Mouse (Mus musculus) cortical plate, adult 2 months (tissue): ENCODE measurements around the gene Tmem63b.

Source experiments
- CTCF ChIP-seq: fragments of 200-500 bp; IDR thresholded peaks from 2 replicates; pipeline ENCODE4 v1.5.1; 2011; ENCODE audit warnings: mild to moderate bottlenecking, control low read depth, low read length; ENCODE audit not compliant: insufficient read depth; ENCODE audit errors: extremely low read depth
- POLR2A ChIP-seq: fragments of 200-500 bp; IDR thresholded peaks from 2 replicates; pipeline ENCODE4 v1.6.1; 2011; ENCODE audit warnings: mild to moderate bottlenecking, low read length, control low read depth; ENCODE audit not compliant: insufficient read depth; ENCODE audit errors: extremely low read depth

DNA sequence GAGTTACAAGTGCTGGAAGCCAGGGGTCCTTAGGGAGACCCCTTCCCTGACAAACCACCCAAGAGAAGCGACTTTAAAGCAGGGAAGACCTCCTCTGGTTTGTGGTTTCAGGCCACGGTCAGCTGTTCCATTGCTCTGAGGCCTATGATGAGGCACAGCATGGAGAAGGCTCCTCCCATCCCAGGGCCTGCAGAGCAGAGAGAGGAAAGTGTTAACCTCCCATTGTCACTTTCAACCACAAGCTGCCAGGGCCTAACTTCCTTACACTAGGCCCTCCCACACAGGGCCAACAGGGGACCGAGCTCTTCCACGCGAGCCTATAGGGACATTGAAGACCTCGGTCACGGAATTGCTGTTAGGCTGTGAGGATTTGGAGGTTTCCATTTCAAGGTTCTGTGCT is 16.5 kb upstream of the Tmem63b start:
- TF ChIP-seq POLR2A, result no peak
- no peak for TF ChIP-seq CTCF
